Mouse (Mus musculus): Measurements from ENCODE around the gene Ugt1a6a. TPM values are rescaled to one million over a fixed set of nuclear protein-coding genes. Genes with fewer than 3 reads are reported as not detected.

The Ugt1a6a gene
- polyA plus RNA-seq, 1 experiment from 2014 or later, result 1.1 TPM

DNA sequence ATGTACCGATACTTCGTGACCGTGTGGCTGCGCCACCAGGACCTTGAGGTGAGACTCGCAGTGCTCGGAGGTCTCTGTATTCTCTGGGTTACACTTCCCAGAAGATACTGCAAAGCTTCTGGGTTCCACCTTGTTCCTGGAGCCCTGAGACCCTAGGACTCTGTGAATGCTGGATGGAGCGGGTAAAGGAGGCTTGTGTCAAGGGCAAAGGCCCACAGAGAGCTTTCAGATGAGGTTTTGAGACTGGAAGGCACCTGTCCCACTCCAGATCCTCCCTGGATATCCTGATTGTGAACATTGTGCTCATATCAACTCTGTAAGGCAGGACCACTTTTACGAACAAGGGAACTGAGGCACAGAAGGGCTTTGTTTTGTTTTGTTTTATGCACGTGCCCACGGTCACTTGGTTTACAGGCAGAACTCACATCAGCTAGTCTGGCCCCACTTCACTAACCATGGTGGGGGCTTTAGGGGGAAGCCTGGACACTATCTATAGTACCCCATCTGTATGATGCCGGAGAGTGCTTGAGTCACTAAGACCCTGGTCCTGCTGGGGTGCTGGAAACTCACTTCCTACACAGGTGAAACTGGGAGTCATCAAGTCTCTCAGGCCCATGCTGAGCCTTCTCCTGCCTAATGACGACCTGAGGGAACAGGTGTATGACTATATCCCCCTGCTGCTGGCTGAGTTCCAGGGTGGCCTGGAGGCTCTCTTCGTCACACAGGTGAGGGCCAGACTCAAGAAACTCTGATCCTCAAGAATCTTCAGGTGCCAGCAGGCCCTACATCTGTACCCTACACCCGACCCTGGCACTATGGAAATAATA is 99.0 kb downstream of the Ugt1a6a start:
- 68% methylated on average over 14 of the region's 14 CpGs for WGBS
- no peak overlapping the region for H3K4me2 ChIP-seq (replicated peaks)
- no peak for ATAC-seq (ENCODE audit: insufficient number of reproducible peaks, insufficient read depth, low FRiP score, low TSS enrichment)
- no peaks in the 10 kb centered on the region for H3K27me3 ChIP-seq
- H3K9ac ChIP-seq, result no peak overlapping the region
- peaks cover 97% of the 10 kb centered on the region for H3K9me3 ChIP-seq
- no peaks in the 10 kb centered on the region for H3K4me1 ChIP-seq
- no peaks in the 10 kb centered on the region for H3K36me3 ChIP-seq
- H3K27ac ChIP-seq, result no peak overlapping the region
- no peak overlapping the region for H3K4me3 ChIP-seq

- Histone ChIP-seq H3K4me3 (no peak overlapping the region), H3K36me3 (no peaks in the 10 kb centered on the region), H3K27ac (no peak overlapping the region), H3K4me1 (no peaks in the 10 kb centered on the region), H3K4me2 (replicated peaks) (no peak overlapping the region), H3K9ac (no peak overlapping the region), H3K27me3 (no peaks in the 10 kb centered on the region), H3K9me3 (peaks cover 97% of the 10 kb centered on the region)
- 66% methylated on average over 4 of the region's 4 CpGs for WGBS
- no peak for ATAC-seq (ENCODE audit: insufficient number of reproducible peaks, insufficient read depth, low FRiP score, low TSS enrichment)
Observed at GRCm38 (mm10) chr1:88234248-88234610, 99.6 kb downstream of the Ugt1a6a start.

DNA sequence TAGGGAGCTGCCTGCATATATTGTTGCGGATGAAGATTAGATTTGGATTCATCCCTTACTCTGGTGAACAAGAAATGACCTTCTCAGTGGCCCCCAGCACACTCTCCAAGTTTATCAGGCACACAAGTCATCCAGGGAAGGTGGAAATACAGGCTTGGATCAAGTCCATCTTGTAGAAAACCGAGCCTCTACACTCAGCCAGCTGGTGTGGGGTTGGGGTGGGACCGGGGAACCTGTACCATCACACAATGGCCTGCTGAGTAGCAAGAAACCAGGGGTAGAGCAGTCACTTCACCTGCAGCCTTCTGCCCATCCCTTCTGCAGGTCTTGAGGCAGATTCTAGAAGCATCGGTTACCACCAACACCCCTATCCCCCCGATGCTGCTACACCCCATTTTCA is 100.0 kb downstream of the Ugt1a6a start:
- peaks cover 97% of the 10 kb centered on the region for H3K9me3 ChIP-seq
- H3K4me1 ChIP-seq, result no peaks in the 10 kb centered on the region
- H3K4me2 ChIP-seq (replicated peaks), result no peak overlapping the region
- H3K27ac ChIP-seq, result no peak overlapping the region
- H3K27me3 ChIP-seq, result no peaks in the 10 kb centered on the region
- H3K9ac ChIP-seq, result no peak overlapping the region
- no peak overlapping the region for H3K4me3 ChIP-seq
- WGBS, result 46% methylated on average over 5 of the region's 5 CpGs
- no peaks in the 10 kb centered on the region for H3K36me3 ChIP-seq
- no peak for ATAC-seq (ENCODE audit: insufficient number of reproducible peaks, insufficient read depth, low FRiP score, low TSS enrichment)

DNA sequence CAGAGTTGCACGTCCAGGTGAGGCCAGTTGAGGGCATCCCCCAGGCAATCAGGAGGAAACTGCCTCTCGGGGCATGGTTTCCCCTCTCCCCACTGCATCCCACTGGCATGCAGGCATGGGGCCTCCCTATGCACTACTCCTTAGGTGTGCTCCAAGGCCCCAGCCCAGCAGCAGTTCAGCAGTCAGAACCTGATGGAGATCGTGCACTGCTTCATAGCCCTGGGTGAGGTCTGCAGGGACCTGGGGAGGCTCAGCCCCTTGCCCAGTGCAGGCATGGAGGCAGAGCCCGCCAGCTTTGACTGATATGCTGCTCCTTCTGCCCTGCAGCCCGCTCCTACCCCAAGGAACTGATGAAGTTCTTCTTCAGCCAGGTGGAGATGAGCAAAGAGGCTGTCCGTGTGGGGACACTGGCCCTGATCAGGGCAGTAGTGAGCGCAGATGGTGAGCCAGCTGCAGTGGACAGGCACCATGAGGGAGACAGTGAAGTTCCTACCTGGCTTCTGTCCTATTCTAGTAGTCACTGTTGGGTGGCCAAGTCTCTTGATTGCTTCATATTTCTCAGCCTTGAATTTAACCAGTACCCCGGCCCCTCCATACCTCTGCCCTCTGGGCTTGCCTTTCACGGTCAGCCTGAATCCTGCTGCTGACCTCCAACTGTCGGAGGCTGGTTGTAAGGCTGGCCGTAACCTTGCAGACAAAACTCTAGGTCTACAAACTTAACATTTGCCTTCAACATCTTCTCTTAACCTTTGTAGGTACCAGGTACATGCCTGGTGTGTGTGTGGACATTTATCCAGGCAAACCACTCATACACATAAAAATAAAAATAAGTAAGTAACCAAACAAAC is 100.7 kb downstream of the Ugt1a6a start:
- peaks cover 97% of the 10 kb centered on the region for H3K9me3 ChIP-seq
- no peak overlapping the region for H3K9ac ChIP-seq
- 0 out of 2 replicates have a peak, but pooled peaks have one; percentile 4 for ATAC-seq (ENCODE audit: insufficient number of reproducible peaks, insufficient read depth, low FRiP score, low TSS enrichment)
- H3K27ac ChIP-seq, result no peak overlapping the region
- H3K4me2 ChIP-seq (replicated peaks), result no peak overlapping the region
- no peaks in the 10 kb centered on the region for H3K4me1 ChIP-seq
- no peak overlapping the region for H3K4me3 ChIP-seq
- 62% methylated on average over 11 of the region's 11 CpGs for WGBS
- H3K36me3 ChIP-seq, result no peaks in the 10 kb centered on the region
- no peaks in the 10 kb centered on the region for H3K27me3 ChIP-seq

DNA sequence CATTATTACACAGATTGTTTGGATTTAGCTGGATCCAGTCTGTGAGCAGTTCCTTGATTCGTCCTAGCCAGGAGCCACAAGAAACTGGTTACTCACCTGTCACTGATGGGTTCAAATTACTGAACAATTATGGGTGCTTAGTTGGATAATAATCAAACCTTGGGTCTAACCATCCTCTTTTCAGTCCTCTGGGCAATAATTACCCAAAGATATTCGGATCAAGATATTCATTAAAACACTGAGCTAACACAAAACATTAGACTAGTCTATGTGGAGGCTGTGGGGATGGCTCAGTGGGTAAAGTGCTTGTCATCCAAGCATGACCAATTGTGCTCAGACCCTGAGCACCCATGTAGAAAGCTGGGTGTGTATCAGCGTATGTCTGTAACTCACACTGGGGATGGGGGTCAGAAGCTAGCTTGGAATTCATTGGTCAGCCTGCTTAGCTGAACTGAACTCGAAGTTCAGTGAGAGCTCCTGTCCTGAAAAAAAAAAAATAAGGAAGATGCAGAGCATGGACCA is 101.3 kb downstream of the Ugt1a6a start:
- Histone ChIP-seq H3K27me3 (no peaks in the 10 kb centered on the region), H3K4me1 (no peaks in the 10 kb centered on the region), H3K9me3 (peaks cover 97% of the 10 kb centered on the region), H3K9ac (no peak overlapping the region), H3K4me3 (no peak overlapping the region), H3K27ac (no peak overlapping the region), H3K36me3 (no peaks in the 10 kb centered on the region), H3K4me2 (replicated peaks) (no peak overlapping the region)
- ATAC-seq (ENCODE audit: insufficient number of reproducible peaks, insufficient read depth, low FRiP score, low TSS enrichment), result no peak
- 62% methylated on average over 4 of the region's 4 CpGs for WGBS

DNA sequence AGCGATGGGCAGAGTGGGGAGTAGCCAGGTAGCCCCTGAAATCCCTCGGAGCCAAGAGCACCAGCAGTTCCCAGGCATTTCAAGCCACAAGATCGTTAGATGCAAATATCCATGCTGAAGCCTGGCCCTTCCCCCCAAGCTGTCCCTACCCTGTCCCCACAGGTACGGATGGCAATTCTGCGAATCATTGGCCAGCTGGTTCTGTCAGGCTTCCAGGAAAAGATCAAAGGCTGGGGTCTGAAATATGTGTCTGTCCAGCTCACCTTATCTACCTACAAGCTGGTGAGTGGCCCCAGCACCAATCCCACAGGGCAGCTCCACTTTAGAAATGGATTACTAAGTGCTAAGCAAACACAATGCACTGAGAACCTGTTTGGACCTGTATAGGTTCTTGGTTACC is 102.7 kb downstream of the Ugt1a6a start:
- H3K36me3 ChIP-seq, result no peaks in the 10 kb centered on the region
- no peaks in the 10 kb centered on the region for H3K4me1 ChIP-seq
- H3K9me3 ChIP-seq, result peaks cover 90% of the 10 kb centered on the region
- no peaks in the 10 kb centered on the region for H3K27me3 ChIP-seq
- no peak overlapping the region for H3K27ac ChIP-seq
- 81% methylated on average over 5 of the region's 5 CpGs for WGBS
- H3K4me3 ChIP-seq, result no peak overlapping the region
- H3K4me2 ChIP-seq (replicated peaks), result no peak overlapping the region
- no peak for ATAC-seq (ENCODE audit: insufficient number of reproducible peaks, insufficient read depth, low FRiP score, low TSS enrichment)
- H3K9ac ChIP-seq, result no peak overlapping the region

- 78% methylated on average over 6 of the region's 6 CpGs for WGBS
- Histone ChIP-seq H3K9ac (no peak overlapping the region), H3K4me1 (no peaks in the 10 kb centered on the region), H3K9me3 (peaks cover 88% of the 10 kb centered on the region), H3K4me2 (replicated peaks) (no peak overlapping the region), H3K27ac (no peak overlapping the region), H3K4me3 (no peak overlapping the region), H3K27me3 (no peaks in the 10 kb centered on the region), H3K36me3 (no peaks in the 10 kb centered on the region)
- ATAC-seq (ENCODE audit: insufficient number of reproducible peaks, insufficient read depth, low FRiP score, low TSS enrichment), result peak; percentile 23; the same call in 1 of the 2 replicates
Observed at GRCm38 (mm10) chr1:88238771-88239170, 104.2 kb downstream of the Ugt1a6a start.

DNA sequence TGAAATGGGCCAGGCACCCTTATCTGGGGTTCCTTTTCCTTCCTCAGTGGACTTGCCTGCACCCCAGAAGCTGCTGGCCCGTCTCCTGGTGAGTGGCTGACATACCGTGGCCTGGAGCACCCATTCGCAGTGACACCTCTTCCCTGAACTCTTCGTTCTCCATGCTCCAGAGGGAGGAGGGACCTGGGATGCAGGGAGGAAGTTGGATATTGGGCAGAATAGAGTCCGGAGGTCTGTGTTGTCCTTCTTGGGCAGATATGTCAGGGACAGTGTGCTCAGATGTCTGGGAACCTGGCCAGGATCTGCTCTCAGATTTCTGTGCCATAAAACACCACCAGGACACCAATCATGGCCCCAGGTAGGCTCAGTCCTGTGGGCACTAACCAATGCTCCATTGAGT is 105.5 kb downstream of the Ugt1a6a start:
- H3K9ac ChIP-seq, result no peak overlapping the region
- H3K36me3 ChIP-seq, result no peaks in the 10 kb centered on the region
- WGBS, result 73% methylated on average over 5 of the region's 5 CpGs
- H3K4me1 ChIP-seq, result no peaks in the 10 kb centered on the region
- no peak for ATAC-seq (ENCODE audit: insufficient number of reproducible peaks, insufficient read depth, low FRiP score, low TSS enrichment)
- H3K27ac ChIP-seq, result no peak overlapping the region
- no peak overlapping the region for H3K4me2 ChIP-seq (replicated peaks)
- H3K27me3 ChIP-seq, result no peaks in the 10 kb centered on the region
- H3K4me3 ChIP-seq, result no peak overlapping the region
- peaks cover 88% of the 10 kb centered on the region for H3K9me3 ChIP-seq

DNA sequence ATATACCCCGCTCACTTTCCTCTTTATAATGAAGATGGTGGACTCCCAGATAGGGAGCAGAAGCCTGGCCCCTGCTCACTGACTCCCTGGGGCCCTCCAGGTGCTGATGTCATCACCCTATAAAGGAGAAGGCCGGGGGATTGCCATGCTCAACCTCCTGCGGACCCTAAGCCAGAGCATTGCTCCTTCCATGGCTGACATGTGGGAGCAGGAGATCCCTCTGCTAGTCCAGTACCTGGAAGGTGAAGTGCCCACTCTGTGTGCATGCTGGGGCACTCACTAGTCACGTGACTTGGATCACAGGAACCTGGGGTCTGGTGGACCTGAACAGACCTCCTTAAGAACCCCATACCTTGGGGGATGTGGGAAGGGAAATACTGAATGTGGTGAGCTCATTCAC is 106.0 kb downstream of the Ugt1a6a start:
- Histone ChIP-seq H3K4me1 (no peaks in the 10 kb centered on the region), H3K27ac (no peak overlapping the region), H3K27me3 (no peaks in the 10 kb centered on the region), H3K9me3 (peaks cover 88% of the 10 kb centered on the region), H3K36me3 (no peaks in the 10 kb centered on the region), H3K4me3 (no peak overlapping the region), H3K4me2 (replicated peaks) (no peak overlapping the region), H3K9ac (no peak overlapping the region)
- 70% methylated on average over 4 of the region's 4 CpGs for WGBS
- ATAC-seq (ENCODE audit: insufficient number of reproducible peaks, insufficient read depth, low FRiP score, low TSS enrichment), result no peak

DNA sequence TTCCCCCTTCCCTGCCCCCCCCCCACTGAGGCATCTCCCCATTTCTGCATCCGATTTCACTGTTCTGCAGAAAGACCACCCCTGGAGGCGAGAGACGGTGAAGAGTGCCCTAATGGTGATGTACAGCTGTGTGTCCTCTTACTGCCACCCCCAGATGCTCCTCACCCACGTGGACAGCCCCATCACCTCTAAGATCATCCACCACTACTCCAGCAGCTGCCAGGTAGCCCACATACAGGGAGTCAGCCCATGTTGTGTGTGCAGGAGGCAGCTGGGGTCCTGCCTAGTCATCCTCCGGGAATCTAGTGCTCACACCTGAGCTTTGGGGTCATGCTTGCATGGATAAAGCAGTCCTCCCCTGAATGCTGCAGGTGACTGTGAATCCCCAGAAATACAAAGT is 109.3 kb downstream of the Ugt1a6a start:
- no peak overlapping the region for H3K27ac ChIP-seq
- no peak overlapping the region for H3K4me2 ChIP-seq (replicated peaks)
- no peaks in the 10 kb centered on the region for H3K4me1 ChIP-seq
- ATAC-seq (ENCODE audit: insufficient number of reproducible peaks, insufficient read depth, low FRiP score, low TSS enrichment), result no peak
- H3K9me3 ChIP-seq, result peaks cover 88% of the 10 kb centered on the region
- H3K36me3 ChIP-seq, result no peaks in the 10 kb centered on the region
- H3K27me3 ChIP-seq, result no peaks in the 10 kb centered on the region
- 63% methylated on average over 5 of the region's 5 CpGs for WGBS
- H3K9ac ChIP-seq, result no peak overlapping the region
- no peak overlapping the region for H3K4me3 ChIP-seq

GRCm38 (mm10) chr1:88245881-88246280 is 111.3 kb downstream of the Ugt1a6a start:
- no peak for ATAC-seq (ENCODE audit: insufficient number of reproducible peaks, insufficient read depth, low FRiP score, low TSS enrichment)
- Histone ChIP-seq H3K4me3 (no peak overlapping the region), H3K4me1 (no peaks in the 10 kb centered on the region), H3K27me3 (no peaks in the 10 kb centered on the region), H3K9ac (no peak overlapping the region), H3K9me3 (peaks cover 88% of the 10 kb centered on the region), H3K27ac (no peak overlapping the region), H3K4me2 (replicated peaks) (no peak overlapping the region), H3K36me3 (no peaks in the 10 kb centered on the region)
- WGBS, result 75% methylated on average over 6 of the region's 6 CpGs

DNA sequence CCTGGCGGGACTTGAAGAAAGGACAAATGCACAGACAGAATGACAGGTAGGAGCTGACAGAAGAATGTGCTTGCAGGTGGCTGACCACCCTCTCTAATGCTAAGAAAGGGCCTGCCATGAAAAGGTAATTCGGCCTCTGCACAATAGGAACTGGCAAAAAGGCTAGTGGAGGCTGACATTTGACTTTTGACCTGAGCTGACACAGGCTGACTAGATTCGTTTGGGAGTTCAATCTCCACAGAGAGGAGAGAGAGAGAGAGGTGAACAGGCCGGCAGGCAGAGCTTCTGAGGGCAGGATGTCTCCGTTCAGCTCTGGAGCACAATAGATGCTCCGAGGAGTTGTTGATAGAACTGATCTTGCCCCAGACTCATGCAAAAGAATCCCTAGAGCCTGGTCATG is 111.8 kb downstream of the Ugt1a6a start:
- H3K4me1 ChIP-seq, result no peaks in the 10 kb centered on the region
- peaks cover 90% of the 10 kb centered on the region for H3K9me3 ChIP-seq
- H3K27me3 ChIP-seq, result no peaks in the 10 kb centered on the region
- ATAC-seq (ENCODE audit: insufficient number of reproducible peaks, insufficient read depth, low FRiP score, low TSS enrichment), result no peak
- 44% methylated on average over 6 of the region's 6 CpGs for WGBS
- H3K4me3 ChIP-seq, result no peak overlapping the region
- H3K27ac ChIP-seq, result no peak overlapping the region
- H3K4me2 ChIP-seq (replicated peaks), result no peak overlapping the region
- H3K9ac ChIP-seq, result no peak overlapping the region
- no peaks in the 10 kb centered on the region for H3K36me3 ChIP-seq

Measured in embryonic facial prominence, embryonic 12.5 days (tissue).